Mouse (Mus musculus) yolk sac, embryonic 10.5 days (tissue): ENCODE results near the gene Gm21776.
"Not testable (repeated sequence)": the region's sequence is repeated elsewhere in the genome, so short reads cannot be mapped to it uniquely, and the experiment has no call there.

ENCODE experiments used
- DNase-seq: peaks from one replicate; pipeline ENCODE4 v3.0.0-alpha.2; 2017; ENCODE audit warnings: low spot score

The Gm21776 gene

DNA sequence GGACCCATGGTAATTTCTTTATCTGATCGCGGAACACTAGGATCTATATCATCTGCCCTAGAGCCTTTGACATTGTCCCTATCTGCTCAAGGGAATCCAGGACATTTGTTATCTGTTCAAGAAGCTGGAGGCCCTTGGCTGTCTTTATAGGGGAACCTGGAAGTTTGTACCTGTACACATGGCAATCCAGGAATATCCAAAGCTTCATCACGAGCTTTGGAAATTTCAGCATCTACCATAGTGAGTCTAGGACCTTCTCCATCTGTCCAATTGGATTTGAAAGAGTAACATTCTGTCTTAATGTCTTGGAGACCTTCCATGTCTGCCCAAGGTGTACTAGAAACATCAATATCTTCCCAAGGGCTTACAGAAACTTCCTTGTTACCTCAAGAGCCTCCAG is at the start of gene Gm21776:
Gene Gm21776 (plus strand): TSS at position 301 of the 400 bp plus-strand sequence.
- DNase-seq: not testable (repeated sequence)
